Mouse (Mus musculus) hindbrain, embryonic 11.5 days (tissue): Measurements from ENCODE around the gene Xiap. TPM values are rescaled to one million over a fixed set of nuclear protein-coding genes. Genes with fewer than 3 reads are reported as not detected.
A peak's percentile ranks its signal among the peaks of the same experiment; 100 is the strongest.

Source experiments
- ATAC-seq: fragments of 200-750 bp; cut with Nextera tagmentation; 2 replicates; pipeline ENCODE4 v1.8.0; 2017; ENCODE audit warnings: mild to moderate bottlenecking, moderate TSS enrichment, moderate library complexity; ENCODE audit not compliant: low FRiP score
- DNase-seq: peaks from one replicate; pipeline ENCODE4 v3.0.0-alpha.2; 2015; ENCODE audit warnings: low spot score
- H3K27ac ChIP-seq: fragments of 300-500 bp; sonication (generic); 2 replicates; pipeline ENCODE4 v1.5.1; 2014; ENCODE audit warnings: mild to moderate bottlenecking, low read depth, low read length
- H3K27me3 ChIP-seq: fragments of 300-500 bp; sonication (generic); 2 replicates; pipeline ENCODE4 v1.6.1; 2014; ENCODE audit warnings: mild to moderate bottlenecking, low read length, moderate library complexity, mixed read lengths; ENCODE audit not compliant: control insufficient read depth, insufficient read depth
- H3K36me3 ChIP-seq: fragments of 300-500 bp; sonication (generic); 2 replicates; pipeline ENCODE4 v1.6.1; 2014; ENCODE audit warnings: mild to moderate bottlenecking, low read length, moderate library complexity, mixed read lengths; ENCODE audit not compliant: control insufficient read depth, insufficient read depth
- H3K4me1 ChIP-seq: fragments of 300-500 bp; sonication (generic); replicated peaks from 2 replicates; pipeline ENCODE4 v1.6.1; 2014; ENCODE audit warnings: low read length, mixed read lengths; ENCODE audit not compliant: control insufficient read depth, insufficient read depth
- H3K4me2 ChIP-seq: fragments of 300-500 bp; sonication (generic); replicated peaks from 2 replicates; pipeline ENCODE4 v1.6.1; 2014; ENCODE audit warnings: mild to moderate bottlenecking, low read depth, low read length
- H3K4me3 ChIP-seq: fragments of 300-500 bp; sonication (generic); 2 replicates; pipeline ENCODE4 v1.5.1; 2014; ENCODE audit warnings: low read depth, low read length
- H3K9ac ChIP-seq: fragments of 300-500 bp; sonication (generic); 2 replicates; pipeline ENCODE4 v1.6.1; 2014; ENCODE audit warnings: low read depth, low read length
- H3K9me3 ChIP-seq: fragments of 300-500 bp; sonication (generic); 2 replicates; pipeline ENCODE4 v1.6.1; 2016; ENCODE audit warnings: low read length; ENCODE audit not compliant: control insufficient read depth
- WGBS: fragments of 180-500 bp; shearing (Covaris S2); extraction: QIAGEN DNeasy Blood & Tissue Kit; methylation state at CpG from one replicate; pipeline ENCODE4 v1.1.7; 2014; 5-methylcytosine and 5-hydroxymethylcytosine counted together
- polyA plus RNA-seq: library from polyadenylated mRNA; unstranded; fragments of >200 nt; fragmentation: Nextera tagmentation; extraction: Ambion mirVana; gene quantifications from 2 replicates; pipeline ENCODE4 v1.2.1, GENCODE M21; 2014

The Xiap gene
- polyA plus RNA-seq, 1 experiment from 2014 or later = 17.8 TPM

DNA sequence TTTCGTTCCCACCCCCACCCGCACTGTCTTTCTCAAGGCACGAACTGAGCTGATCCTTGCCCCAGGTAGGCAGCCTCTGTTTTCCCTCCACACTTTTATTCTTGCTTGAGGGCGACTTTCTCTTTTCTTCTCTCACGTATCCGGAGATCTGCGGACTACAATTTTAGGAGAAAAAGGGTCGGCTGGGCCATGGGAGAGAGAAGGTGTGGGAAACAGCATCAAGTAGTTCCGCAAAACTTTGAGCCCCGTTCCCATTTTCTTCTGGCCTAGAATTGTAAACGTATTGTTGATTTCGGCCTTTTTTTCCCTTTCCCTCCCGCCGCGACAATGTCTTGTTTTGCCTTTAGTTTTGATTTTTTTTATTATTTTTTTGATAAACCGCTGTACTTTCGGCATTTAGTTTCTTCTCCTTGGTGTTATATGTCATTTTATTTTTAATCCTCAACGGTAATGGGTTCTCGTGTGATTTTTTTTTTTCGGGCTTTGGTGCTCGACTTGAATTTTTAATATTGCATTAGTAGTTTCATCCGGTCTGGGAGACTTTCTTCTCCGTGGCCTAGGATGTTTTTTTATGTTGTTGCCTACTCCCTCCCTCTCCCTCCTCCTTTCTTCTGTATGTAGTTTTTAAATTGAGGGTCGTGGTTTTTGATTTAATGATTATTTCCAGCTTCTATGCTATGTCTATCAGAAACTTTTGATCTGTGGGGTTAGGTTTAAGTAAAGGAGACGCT lies 91.7 kb downstream of the Xiap start:
- H3K27ac ChIP-seq = peak overlapping the region; percentile 83
- 11% methylated on average over 24 of the region's 25 CpGs for WGBS
- H3K4me1 ChIP-seq = no peaks in the 10 kb centered on the region
- no peaks in the 10 kb centered on the region for H3K9me3 ChIP-seq
- peak overlapping the region; percentile 59 for H3K4me3 ChIP-seq
- DNase-seq (no peak), ATAC-seq (no peak)
- H3K9ac ChIP-seq = peak overlapping the region; percentile 53
- no peaks in the 10 kb centered on the region for H3K36me3 ChIP-seq
- peak overlapping the region; percentile 42 for H3K4me2 ChIP-seq
- H3K27me3 ChIP-seq = no peaks in the 10 kb centered on the region

DNA sequence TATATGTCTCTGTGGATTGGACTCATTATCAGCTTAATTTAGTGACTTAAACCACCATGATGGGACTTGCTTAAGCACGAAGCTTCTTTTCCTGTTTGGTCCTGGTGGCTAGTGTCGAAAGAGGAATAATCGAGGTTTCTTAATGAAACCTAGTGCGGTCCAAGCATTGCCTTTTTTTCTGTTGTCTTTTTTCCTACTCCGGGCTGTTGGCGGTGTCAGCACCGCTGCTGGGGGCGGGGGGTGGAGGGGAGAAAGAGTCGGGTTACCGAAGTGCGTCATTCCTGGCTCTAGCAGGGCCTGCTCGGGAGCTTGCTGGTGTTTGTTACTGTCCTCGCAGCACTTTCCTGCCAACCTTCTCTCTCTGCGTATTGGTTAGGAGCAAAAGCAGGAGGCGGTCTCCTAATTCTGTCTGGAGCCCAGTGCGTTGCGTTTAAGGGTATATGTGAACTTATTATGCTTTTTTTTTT lies 92.5 kb downstream of the Xiap start:
- H3K4me1 ChIP-seq = no peaks in the 10 kb centered on the region
- H3K36me3 ChIP-seq = no peaks in the 10 kb centered on the region
- DNase-seq = peak; percentile 74
- peak overlapping the region; percentile 42 for H3K4me2 ChIP-seq
- H3K27me3 ChIP-seq = no peaks in the 10 kb centered on the region
- peak overlapping the region; percentile 83 for H3K27ac ChIP-seq
- ATAC-seq = peak; percentile 43
- H3K4me3 ChIP-seq = peak overlapping the region; percentile 59
- H3K9ac ChIP-seq = peak overlapping the region; percentile 53
- 16% methylated on average over 16 of the region's 17 CpGs for WGBS
- no peaks in the 10 kb centered on the region for H3K9me3 ChIP-seq

DNA sequence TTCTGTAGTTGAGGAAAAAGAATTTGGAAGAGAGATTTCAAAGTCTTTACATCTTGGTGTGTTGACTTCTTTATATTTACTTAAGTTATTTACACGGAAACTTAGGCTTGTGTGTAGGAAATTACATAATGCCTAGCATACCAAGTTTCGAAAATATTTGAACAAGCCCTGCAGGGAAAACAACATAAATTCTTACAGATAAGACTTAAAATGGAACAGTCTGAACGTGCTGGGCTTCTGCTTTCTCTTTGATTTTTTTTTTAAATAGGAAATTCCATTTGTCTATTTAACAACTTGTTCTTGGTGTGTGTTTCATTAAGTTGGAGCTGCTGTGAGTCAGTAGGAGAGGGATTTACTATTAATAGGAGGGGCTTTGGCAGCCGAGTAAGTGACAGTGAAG lies 93.6 kb downstream of the Xiap start:
- ATAC-seq (no peak), DNase-seq (no peak)
- no peak overlapping the region for H3K9ac ChIP-seq
- peak overlapping the region; percentile 59; the same call in 1 of the 2 replicates for H3K4me3 ChIP-seq
- H3K4me1 ChIP-seq = no peaks in the 10 kb centered on the region
- H3K27me3 ChIP-seq = no peaks in the 10 kb centered on the region
- WGBS = 36% methylated on average over 4 of the region's 4 CpGs
- H3K9me3 ChIP-seq = no peaks in the 10 kb centered on the region
- H3K36me3 ChIP-seq = no peaks in the 10 kb centered on the region
- H3K27ac ChIP-seq = no peak overlapping the region
- H3K4me2 ChIP-seq = peak overlapping the region; percentile 42

Other genes starting within 250 kb of the Xiap start
- gene Thoc2, start 139.0 kb upstream of the Xiap start, polyA plus RNA-seq = 104 and 145 TPM in 2 replicates
- 48.7 and 51.9 TPM in 2 replicates for gene Stag2, start 89.6 kb downstream of the Xiap start, polyA plus RNA-seq